Mouse (Mus musculus) urinary bladder, postnatal 36 days (tissue): ENCODE results near the gene Itih4.

Experiments
- DNase-seq, 2 experiments: peaks; one replicate each; pipeline ENCODE4 v3.0.0; 2022; ENCODE audit warnings: low spot score in 2 of 2, mixed read lengths in 1 of 2

Gene Itih4

DNA sequence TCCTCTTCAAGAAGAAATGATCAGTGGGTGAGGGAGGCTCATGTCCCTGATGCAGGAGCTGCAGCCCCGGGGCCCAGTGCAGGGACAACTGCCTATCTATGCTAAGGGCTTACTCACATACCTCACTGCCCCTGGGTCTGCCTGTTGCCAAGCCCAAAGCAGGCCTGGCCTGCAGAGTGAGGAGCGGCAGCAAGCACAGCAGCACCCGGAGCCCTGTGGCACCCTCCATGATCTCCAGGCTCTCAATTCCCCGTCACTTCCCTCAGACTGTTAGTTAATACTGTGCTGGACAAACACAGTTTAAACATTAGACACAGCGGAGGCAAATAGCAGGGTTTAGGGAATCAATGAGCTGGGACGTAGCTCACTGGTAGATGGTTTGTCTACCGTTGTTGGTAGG, 56.8 kb downstream of the Itih4 start, which contains the start of gene Itih1:
Itih1 (minus strand) TSS at position 252 of the 400 bp plus-strand sequence.
- DNase-seq, result no peak

DNA sequence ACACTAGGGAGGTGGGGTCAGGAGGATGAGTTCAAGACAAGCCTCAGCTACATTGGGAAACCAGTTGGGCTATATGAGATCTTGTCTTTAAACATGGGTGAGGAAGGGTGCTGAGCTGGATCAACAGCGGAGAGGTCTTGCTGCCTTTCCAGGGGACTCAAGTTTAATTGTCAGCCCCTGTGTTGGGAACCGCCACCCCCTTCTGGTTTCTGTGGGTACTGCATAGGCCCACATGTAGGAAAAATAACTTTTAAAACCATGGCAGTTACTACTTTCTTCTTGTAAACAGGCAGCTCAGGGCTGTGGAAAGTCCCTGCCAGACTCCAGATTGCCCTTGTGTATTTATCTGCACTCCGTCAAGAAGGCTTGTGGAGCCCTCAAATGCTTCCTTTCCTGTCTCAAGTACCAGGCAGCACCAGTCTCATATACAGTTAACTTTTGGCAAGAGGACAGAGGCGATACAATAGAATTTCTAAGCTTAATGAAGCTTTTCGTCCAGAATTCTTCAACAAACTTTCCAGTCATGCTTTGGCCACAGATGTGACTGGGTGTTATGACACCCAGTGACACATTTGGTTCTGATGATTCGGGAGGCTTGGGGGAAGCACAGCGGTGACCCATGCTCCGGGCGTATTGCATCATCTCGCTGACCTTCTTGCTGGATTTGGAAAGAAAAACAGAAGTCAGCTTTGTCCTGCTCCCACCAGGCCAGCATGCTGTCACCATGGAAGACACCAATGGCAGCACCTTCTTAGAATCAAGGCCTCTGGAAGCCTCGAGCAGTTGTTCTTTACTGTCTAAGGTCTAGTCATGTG, 57.8 kb downstream of the Itih4 start:
- DNase-seq, result peak; percentile 58 to 68

DNA sequence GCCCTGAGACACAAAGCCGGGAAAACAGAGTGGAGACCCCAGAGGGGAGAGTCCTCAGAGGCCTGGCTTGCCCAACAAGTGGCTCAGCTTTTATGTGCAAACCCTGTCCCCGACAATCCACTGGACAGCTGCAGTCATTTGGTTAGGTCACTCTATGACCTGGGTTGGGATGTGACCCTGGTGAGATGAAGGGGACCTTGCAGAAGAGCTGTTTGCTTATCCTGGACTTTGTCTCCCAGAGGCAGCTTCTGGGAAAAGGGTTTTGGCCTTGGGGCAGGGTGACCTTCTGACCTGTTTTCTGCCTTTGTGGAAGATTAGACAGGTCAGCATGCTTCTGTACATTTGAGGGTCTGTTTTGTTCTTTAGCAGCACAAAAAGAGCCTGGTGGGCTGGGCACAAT, 58.5 kb downstream of the Itih4 start:
- no peak for DNase-seq

DNA sequence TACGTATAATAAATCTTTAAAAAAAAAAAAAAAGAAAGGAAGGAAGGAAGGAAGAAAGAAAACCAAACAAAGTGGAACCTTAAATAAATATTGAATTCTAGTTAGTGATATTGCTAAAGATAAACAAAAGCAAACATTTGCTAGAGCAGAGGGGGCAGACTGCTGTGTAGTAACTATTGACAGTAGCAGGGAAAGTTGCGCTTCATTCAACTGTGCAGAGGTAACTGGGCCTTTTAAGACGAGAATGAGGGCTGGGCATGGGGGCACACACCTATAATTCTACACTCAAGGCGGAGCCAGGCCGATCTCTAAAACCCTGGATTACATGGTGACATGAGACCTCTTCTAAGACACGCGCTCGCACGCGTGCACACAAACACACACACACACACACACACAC, 63.7 kb downstream of the Itih4 start:
- DNase-seq, result no peak

DNA sequence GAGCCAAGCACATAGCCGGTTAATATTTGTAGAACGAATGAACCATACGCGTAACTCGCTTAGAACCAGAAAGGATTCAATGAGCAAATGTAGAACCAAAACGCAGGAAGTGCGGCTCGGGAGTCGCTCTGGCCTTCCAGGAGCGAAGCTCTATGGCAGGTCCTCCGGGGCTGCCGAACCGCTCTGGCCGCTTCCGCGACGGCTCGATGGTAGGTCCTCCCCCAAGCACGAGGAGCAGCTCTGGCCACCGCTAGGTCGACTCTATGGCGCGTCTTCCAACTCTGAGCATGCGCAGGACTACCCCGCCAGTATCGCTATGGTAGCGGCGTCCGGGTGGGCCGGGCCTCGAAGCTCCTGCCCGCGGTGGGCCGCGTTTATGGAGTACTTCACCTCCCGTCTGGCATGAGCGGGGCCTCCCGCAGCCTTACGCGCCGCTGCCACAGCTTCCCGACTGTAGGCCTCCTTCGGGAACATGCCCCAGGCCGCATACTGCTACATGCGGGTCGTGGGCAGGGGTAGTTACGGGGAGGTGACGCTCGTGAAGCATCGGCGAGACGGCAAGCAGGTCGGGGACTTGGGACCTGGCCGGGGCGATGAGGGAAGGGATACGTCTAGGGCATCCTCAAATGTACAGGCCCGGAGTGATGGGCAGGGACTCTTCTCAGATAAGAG, 65.0 kb downstream of the Itih4 start, which contains the start of gene Nek4:
Nek4 (plus strand) TSS at position 224 of the 672 bp plus-strand sequence.
- DNase-seq, result peak; percentile 90 to 96
